Mouse (Mus musculus) midbrain, embryonic 12.5 days (tissue): ENCODE data around the gene Tsnax. TPM values are rescaled to one million over a fixed set of nuclear protein-coding genes. Genes with fewer than 3 reads are reported as not detected.

ENCODE experiments used
- ATAC-seq: fragments of 200-750 bp; cut with Nextera tagmentation; 2 replicates; pipeline ENCODE4 v1.8.0; 2017; ENCODE audit warnings: low read depth, moderate TSS enrichment, moderate library complexity; ENCODE audit not compliant: low FRiP score
- H3K27ac ChIP-seq: fragments of 300-500 bp; sonication (generic); replicated peaks from 2 replicates; pipeline ENCODE4 v1.5.1; 2016; ENCODE audit warnings: mild to moderate bottlenecking
- H3K27me3 ChIP-seq: fragments of 300-500 bp; sonication (generic); 2 replicates; pipeline ENCODE4 v1.6.1; 2016; ENCODE audit warnings: mild to moderate bottlenecking
- H3K36me3 ChIP-seq: fragments of 300-500 bp; sonication (generic); 2 replicates; pipeline ENCODE4 v1.6.1; 2016
- H3K4me1 ChIP-seq: fragments of 300-500 bp; sonication (generic); 2 replicates; pipeline ENCODE4 v1.6.1; 2016
- H3K4me2 ChIP-seq: fragments of 300-500 bp; sonication (generic); replicated peaks from 2 replicates; pipeline ENCODE4 v1.6.1; 2016; ENCODE audit warnings: mild to moderate bottlenecking, moderate library complexity
- H3K4me3 ChIP-seq: fragments of 300-500 bp; sonication (generic); 2 replicates; pipeline ENCODE4 v1.5.1; 2016; ENCODE audit warnings: mild to moderate bottlenecking
- H3K9ac ChIP-seq: fragments of 300-500 bp; sonication (generic); replicated peaks from 2 replicates; pipeline ENCODE4 v1.6.1; 2016; ENCODE audit warnings: mild to moderate bottlenecking, moderate library complexity
- H3K9me3 ChIP-seq: fragments of 300-500 bp; sonication (generic); 2 replicates; pipeline ENCODE4 v1.6.1; 2016; ENCODE audit warnings: mild to moderate bottlenecking
- WGBS: fragments of 180-500 bp; shearing (Covaris S2); methylation state at CpG from one replicate; pipeline ENCODE4 v1.1.7; 2016; 5-methylcytosine and 5-hydroxymethylcytosine counted together
- polyA plus RNA-seq: library from polyadenylated mRNA; unstranded; fragments of >200 nt; fragmentation: Nextera tagmentation; extraction: Ambion mirVana; gene quantifications from 2 replicates; pipeline ENCODE4 v1.2.1, GENCODE M21; 2016

Gene Tsnax
- polyA plus RNA-seq, 1 experiment from 2014 or later = 146 TPM

DNA sequence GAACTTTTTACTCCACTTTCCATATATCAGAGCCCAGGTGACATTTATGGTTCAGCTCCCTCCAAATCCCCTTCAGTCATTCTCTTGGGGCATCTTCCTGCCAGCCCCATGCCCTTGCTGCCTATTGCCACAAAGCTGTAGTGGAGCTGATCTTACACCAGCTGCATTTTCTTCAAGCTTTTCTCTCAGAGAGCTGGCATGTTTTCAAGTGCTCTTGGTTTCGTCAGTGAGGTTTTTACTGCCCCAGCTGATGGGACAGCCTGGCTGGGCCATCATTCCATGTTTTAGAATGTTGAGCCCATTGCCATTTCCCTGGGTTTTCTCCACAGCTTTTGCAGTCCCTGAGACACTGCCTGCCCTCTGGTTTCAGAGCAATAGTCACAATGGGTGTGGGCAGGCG lies 17.0 kb upstream of the Tsnax start:
- H3K4me1 ChIP-seq = no peaks in the 10 kb centered on the region
- 67% methylated on average over 2 of the region's 2 CpGs for WGBS

DNA sequence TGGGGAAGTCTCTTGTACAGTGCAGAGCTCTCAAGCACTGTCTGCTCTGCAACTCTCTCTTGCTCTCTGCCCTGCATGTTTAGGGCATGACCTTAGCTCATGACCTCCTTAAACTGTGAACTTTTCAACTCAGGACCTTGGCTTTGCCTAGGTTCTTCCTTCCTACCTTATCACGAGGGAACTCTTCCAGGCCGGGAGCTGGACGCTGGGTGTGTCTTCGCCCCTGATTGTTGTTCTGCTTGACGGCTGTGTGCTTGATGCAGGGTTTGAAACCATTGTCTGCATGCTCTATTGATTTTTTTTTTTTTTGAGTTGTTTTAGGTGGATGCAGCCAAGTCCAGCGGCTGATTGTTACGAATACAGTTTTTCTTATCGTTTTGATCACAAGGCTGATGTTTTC lies 11.3 kb downstream of the Tsnax start:
- Histone ChIP-seq H3K4me2 (no peak overlapping the region), H3K4me3 (no peak overlapping the region), H3K4me1 (no peaks in the 10 kb centered on the region), H3K9ac (no peak overlapping the region), H3K9me3 (no peaks in the 10 kb centered on the region), H3K27ac (no peak overlapping the region), H3K27me3 (no peaks in the 10 kb centered on the region), H3K36me3 (peaks cover 60% of the 10 kb centered on the region)
- WGBS = 90% methylated on average over 8 of the region's 8 CpGs
- no peak for ATAC-seq

More for the DNA sequence above, 17.0 kb upstream of the Tsnax start:
- Histone ChIP-seq H3K27ac (no peak overlapping the region), H3K27me3 (peaks cover 9% of the 10 kb centered on the region), H3K4me3 (no peak overlapping the region), H3K4me2 (no peak overlapping the region), H3K9ac (no peak overlapping the region), H3K9me3 (peaks cover 16% of the 10 kb centered on the region; the same call in 1 of the 2 replicates), H3K36me3 (no peaks in the 10 kb centered on the region)
- ATAC-seq = no peak

DNA sequence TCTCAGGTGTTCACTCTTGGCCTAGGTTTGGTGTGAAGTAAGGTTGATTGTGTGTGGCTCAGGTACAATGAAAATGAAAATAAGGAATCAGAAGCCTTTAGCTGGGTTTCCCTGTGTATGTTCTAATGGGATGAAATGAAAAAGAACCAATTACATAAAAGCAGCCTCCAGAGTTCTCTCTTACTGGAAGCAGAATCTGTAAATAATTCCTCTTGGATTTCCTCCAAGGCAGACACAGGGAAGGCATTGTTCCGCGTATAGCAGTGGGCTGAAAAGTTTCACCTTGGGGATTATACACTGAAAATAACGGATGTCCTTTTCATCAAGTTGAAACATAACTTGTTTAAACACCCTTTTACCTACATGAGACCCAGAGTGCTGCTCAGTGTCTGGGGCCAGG lies 14.4 kb downstream of the Tsnax start:
- H3K36me3 ChIP-seq = peaks cover 82% of the 10 kb centered on the region

DNA sequence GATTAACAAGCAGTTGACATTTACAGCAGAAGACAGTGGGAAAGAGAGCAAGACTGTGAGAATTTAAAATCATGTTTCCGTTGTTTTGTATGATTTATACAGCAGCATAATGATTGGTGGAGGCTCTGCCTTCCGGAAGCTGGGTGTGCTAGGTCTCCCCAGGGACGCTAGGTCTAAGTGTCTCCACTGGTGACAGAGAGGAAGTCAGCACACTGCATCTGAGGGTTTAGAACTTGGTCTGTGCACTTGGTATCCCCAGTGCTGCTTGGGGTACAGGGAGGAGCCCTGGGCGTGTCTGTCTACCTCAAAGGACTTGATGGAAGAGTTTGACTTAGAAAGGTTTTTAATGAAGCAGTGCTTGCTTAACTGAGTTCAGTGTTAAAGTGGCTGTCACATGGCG lies 16.0 kb downstream of the Tsnax start:
- peaks cover 94% of the 10 kb centered on the region for H3K36me3 ChIP-seq
- no peaks in the 10 kb centered on the region for H3K27me3 ChIP-seq
- no peak overlapping the region for H3K4me2 ChIP-seq
- no peak overlapping the region for H3K9ac ChIP-seq
- WGBS = 91% methylated on average over 5 of the region's 5 CpGs
- no peaks in the 10 kb centered on the region for H3K4me1 ChIP-seq
- no peaks in the 10 kb centered on the region for H3K9me3 ChIP-seq
- no peak overlapping the region for H3K4me3 ChIP-seq
- no peak overlapping the region for H3K27ac ChIP-seq
- no peak for ATAC-seq

More for the DNA sequence above, 14.4 kb downstream of the Tsnax start:
- Histone ChIP-seq H3K9ac (no peak overlapping the region), H3K4me2 (no peak overlapping the region), H3K4me3 (no peak overlapping the region), H3K9me3 (no peaks in the 10 kb centered on the region), H3K4me1 (no peaks in the 10 kb centered on the region), H3K27ac (no peak overlapping the region), H3K27me3 (no peaks in the 10 kb centered on the region)
- no peak for ATAC-seq
- 90% methylated on average over 3 of the region's 3 CpGs for WGBS

DNA sequence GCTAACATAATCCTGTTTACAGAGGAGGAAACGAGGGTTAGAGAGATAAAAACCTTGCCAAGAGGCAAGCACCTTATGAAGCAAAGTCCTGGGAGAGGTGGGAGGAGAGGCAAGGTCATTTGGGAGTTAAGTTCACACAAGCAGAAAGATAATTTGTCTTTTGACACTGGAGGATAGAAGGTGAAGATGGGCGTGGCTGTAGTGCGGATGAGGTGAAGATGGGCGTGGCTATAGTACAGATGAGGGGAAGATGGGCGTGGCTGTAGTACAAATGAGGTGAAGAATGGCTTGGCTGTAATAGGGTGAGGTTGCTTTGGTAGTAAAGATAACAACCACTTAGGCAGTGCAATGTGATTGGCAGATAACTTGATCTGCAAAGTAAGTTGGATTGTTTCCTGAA lies 18.5 kb downstream of the Tsnax start:
- Histone ChIP-seq H3K4me2 (no peak overlapping the region), H3K4me3 (no peak overlapping the region), H3K27ac (no peak overlapping the region), H3K9ac (no peak overlapping the region), H3K9me3 (no peaks in the 10 kb centered on the region), H3K27me3 (no peaks in the 10 kb centered on the region), H3K36me3 (peaks cover 83% of the 10 kb centered on the region), H3K4me1 (0 out of 2 replicates have a peak, but pooled peaks cover 4% of the 10 kb centered on the region)
- no peak for ATAC-seq
- 90% methylated on average over 5 of the region's 5 CpGs for WGBS

DNA sequence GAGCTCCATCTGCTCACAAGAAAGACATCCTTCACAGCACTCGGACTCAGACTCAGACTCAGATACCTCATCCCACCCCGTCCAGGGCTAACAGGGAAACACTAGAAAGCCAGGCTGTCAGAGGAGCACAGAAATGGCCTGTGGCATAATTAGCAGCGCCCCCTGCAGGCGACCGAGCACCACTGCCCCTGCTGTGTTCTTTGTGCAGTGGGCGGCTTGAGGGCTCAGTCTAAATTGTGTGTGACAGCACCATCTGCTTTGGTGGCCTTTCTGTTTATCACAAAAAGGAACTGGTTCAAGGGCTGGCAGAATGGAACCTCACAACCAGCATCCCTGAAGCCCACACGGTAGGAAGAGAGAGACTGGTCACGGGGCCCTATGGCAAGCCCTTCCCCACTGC lies 21.9 kb downstream of the Tsnax start:
- 32% methylated on average over 8 of the region's 8 CpGs for WGBS

DNA sequence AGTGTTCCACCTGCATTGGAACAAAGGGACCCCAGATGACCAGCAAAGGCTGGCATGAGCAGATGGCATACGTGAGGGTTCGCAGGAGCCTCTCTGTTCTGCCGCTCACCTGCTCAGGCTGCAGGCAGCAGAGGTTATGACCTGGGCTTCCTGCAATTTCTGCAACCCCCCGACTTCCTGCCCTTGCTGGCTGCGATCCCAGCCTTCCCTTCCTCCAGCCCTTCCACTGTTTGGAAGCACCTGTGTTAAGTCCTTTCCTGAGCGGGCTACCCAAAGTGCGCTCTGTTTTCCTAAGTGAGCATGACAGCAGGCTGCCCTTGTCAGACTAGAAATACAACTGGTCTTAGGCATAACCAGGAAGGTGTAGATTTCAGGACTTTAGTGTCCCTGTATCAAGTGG lies 24.3 kb downstream of the Tsnax start:
- H3K9ac ChIP-seq = no peak overlapping the region
- H3K4me2 ChIP-seq = no peak overlapping the region
- peaks cover 60% of the 10 kb centered on the region for H3K36me3 ChIP-seq
- H3K4me3 ChIP-seq = no peak overlapping the region
- H3K27ac ChIP-seq = no peak overlapping the region
- H3K4me1 ChIP-seq = 0 out of 2 replicates have a peak, but pooled peaks cover 4% of the 10 kb centered on the region
- WGBS = 95% methylated on average over 7 of the region's 7 CpGs
- H3K9me3 ChIP-seq = no peaks in the 10 kb centered on the region
- ATAC-seq = no peak
- no peaks in the 10 kb centered on the region for H3K27me3 ChIP-seq

More for the DNA sequence above, 21.9 kb downstream of the Tsnax start:
- ATAC-seq = peak; percentile 70; the same call in 1 of the 2 replicates
- H3K4me1 ChIP-seq = 0 out of 2 replicates have a peak, but pooled peaks cover 4% of the 10 kb centered on the region
- H3K36me3 ChIP-seq = peaks cover 72% of the 10 kb centered on the region
- H3K9me3 ChIP-seq = no peaks in the 10 kb centered on the region
- H3K9ac ChIP-seq = no peak overlapping the region
- peak overlapping the region; percentile 54 for H3K27ac ChIP-seq
- H3K4me3 ChIP-seq = no peak overlapping the region
- H3K27me3 ChIP-seq = no peaks in the 10 kb centered on the region
- no peak overlapping the region for H3K4me2 ChIP-seq

DNA sequence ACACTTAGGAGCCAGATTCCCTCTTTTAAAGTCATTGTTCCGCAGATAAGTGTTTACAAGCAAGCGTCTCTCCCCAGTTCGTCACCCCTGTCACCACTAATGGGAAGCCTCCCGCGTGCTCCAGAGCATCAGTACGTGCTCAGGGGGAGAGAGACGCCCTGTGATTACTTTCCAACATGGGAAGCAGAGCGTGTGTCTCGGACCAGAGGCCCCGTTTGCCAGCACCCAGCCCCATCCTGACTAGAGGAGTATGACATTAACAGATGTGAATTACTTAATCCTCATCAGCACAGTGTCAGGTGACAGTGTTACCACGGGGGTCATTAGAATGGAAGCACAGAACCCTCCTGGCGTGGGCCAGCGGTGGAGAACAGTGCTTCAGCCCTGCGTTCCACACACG lies 25.9 kb downstream of the Tsnax start:
- Histone ChIP-seq H3K4me2 (no peak overlapping the region), H3K9ac (no peak overlapping the region), H3K27me3 (no peaks in the 10 kb centered on the region), H3K9me3 (no peaks in the 10 kb centered on the region), H3K27ac (0 out of 2 replicates have a peak overlapping the region, but pooled peaks have one; percentile 10), H3K4me1 (0 out of 2 replicates have a peak, but pooled peaks cover 4% of the 10 kb centered on the region), H3K36me3 (peaks cover 45% of the 10 kb centered on the region), H3K4me3 (no peak overlapping the region)
- ATAC-seq = no peak
- 89% methylated on average over 15 of the region's 15 CpGs for WGBS

DNA sequence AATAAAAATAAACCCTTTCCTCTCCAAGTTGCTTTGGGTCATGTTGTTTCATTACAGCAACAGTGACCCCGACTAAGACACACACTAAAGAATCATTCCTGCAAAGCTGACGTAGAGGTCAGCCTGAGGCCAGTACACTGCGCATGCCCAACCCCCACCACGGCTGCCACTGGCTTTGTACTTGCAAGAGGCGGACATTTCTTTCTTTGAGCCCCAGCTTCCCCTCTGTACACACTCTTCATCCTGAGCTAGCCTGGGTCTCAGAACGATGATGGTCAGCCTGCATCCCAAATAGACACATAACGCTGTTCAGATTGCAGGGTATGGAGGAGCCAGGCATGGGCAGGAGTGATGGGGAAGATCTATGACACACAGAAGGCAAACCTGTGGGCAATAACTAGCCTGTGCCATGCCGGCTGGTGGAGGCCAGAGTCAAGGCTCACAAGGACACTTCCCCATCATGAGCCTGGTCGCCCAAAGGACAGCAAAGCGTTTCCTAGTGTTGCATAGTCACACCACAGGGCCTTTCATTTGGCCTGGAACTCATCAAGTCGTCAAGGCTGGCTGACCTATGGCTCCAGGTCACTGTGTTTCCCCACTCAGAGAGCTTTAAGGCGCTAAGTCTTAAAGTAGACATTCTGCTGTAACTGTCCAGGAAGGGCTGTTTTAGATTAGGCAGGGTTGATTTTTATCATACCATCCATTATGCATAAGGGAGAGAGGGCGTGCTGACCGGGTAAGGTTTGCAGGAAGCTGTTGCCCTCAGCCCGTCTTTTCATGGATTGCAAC lies 28.0 kb downstream of the Tsnax start:
- H3K4me3 ChIP-seq = no peak overlapping the region
- peaks cover 38% of the 10 kb centered on the region for H3K36me3 ChIP-seq
- 0 out of 2 replicates have a peak, but pooled peaks cover 3% of the 10 kb centered on the region for H3K9me3 ChIP-seq
- no peaks in the 10 kb centered on the region for H3K4me1 ChIP-seq
- no peak overlapping the region for H3K9ac ChIP-seq
- ATAC-seq = no peak
- no peaks in the 10 kb centered on the region for H3K27me3 ChIP-seq
- H3K4me2 ChIP-seq = no peak overlapping the region
- no peak overlapping the region for H3K27ac ChIP-seq
- WGBS = 75% methylated on average over 15 of the region's 15 CpGs

DNA sequence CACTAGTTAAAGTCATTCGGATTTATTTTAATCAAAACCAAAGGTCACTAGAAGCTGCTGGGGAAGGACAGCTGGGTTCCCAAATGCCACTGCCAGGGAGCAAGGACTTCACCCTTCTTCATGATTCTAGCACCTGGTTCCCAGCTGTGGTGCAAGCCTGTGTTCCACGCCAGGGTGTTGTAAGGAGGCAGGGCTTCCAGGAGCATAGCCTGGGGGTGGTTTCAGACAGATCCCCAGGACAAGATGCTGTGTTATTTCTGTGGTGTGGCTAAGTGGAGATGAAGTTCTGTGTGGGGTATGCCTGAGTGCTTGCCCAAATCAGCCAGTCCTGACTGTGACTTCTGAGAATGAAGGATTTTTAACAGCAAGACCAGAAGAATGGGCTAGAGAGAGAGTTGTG lies 28.7 kb downstream of the Tsnax start:
- H3K9ac ChIP-seq = no peak overlapping the region
- 0 out of 2 replicates have a peak, but pooled peaks cover 3% of the 10 kb centered on the region for H3K9me3 ChIP-seq
- H3K36me3 ChIP-seq = peaks cover 32% of the 10 kb centered on the region
- H3K4me2 ChIP-seq = no peak overlapping the region
- 75% methylated on average over 2 of the region's 2 CpGs for WGBS
- no peaks in the 10 kb centered on the region for H3K4me1 ChIP-seq
- H3K4me3 ChIP-seq = no peak overlapping the region
- ATAC-seq = no peak
- no peak overlapping the region for H3K27ac ChIP-seq
- no peaks in the 10 kb centered on the region for H3K27me3 ChIP-seq

DNA sequence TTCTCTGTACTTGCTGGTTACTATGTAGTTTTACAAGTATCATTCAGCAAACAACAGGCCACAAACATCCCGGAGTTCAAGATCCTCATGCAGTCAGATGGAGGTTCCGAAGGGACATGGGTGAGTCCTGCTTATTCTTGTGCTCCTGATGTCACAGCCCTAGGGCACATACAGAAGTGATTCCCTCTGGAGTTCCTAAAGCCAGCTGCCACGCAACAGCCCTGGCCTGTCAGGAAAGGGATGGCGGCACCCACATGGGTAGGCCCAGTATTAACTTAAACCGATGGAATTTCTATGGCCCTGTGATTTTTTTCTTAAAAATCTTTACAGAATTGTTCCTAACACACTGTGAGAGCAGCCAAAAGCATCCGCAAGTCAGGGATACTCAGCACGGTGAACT lies 30.6 kb downstream of the Tsnax start:
- H3K27ac ChIP-seq = no peak overlapping the region
- H3K4me3 ChIP-seq = no peak overlapping the region
- no peak for ATAC-seq
- no peak overlapping the region for H3K9ac ChIP-seq
- peaks cover 23% of the 10 kb centered on the region for H3K36me3 ChIP-seq
- no peaks in the 10 kb centered on the region for H3K4me1 ChIP-seq
- H3K27me3 ChIP-seq = no peaks in the 10 kb centered on the region
- WGBS = 77% methylated on average over 7 of the region's 7 CpGs
- 0 out of 2 replicates have a peak, but pooled peaks cover 3% of the 10 kb centered on the region for H3K9me3 ChIP-seq
- no peak overlapping the region for H3K4me2 ChIP-seq

DNA sequence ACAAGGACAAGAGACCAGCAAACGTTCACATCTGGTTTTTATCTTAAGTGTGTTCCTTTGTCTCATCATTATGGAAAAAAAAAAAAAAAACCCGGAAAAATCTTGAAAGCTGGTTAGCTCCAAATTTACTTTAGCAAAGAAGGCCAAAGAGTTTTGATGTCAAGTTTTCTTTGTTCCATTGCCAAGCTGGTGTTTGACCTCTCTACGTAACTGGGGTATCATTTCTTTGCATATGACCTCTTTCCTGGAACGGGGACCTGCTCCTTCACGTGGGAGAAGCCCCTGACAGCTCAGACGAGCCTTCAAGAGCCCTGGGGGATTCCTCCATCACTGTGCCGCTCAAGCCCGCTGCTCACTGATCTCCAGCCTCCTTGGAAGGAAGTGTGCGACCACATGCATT lies 31.1 kb downstream of the Tsnax start:
- Histone ChIP-seq H3K9ac (no peak overlapping the region), H3K36me3 (peaks cover 18% of the 10 kb centered on the region), H3K27me3 (no peaks in the 10 kb centered on the region), H3K4me1 (no peaks in the 10 kb centered on the region), H3K27ac (no peak overlapping the region), H3K4me2 (no peak overlapping the region), H3K9me3 (0 out of 2 replicates have a peak, but pooled peaks cover 3% of the 10 kb centered on the region), H3K4me3 (no peak overlapping the region)
- 47% methylated on average over 9 of the region's 9 CpGs for WGBS
- no peak for ATAC-seq
